Mouse (Mus musculus) kidney, embryonic 16.5 days (tissue): ENCODE measurements at regions not wholly inside any gene's neighbourhood (a gene's known extent, or its start where the extent isn't known, plus 50 kb on each side); places are given as distances from the start of the nearest gene placed in this dataset.

Source experiments
- ATAC-seq: fragments of 200-750 bp; cut with Nextera tagmentation; 2 replicates; pipeline ENCODE4 v1.8.0; 2017; ENCODE audit warnings: moderate TSS enrichment; ENCODE audit not compliant: low FRiP score, low TSS enrichment
- H3K27ac ChIP-seq: fragments of 300-500 bp; sonication (generic); 2 replicates; pipeline ENCODE4 v1.5.1; 2014; ENCODE audit warnings: low read length
- H3K27me3 ChIP-seq: fragments of 300-500 bp; sonication (generic); 2 replicates; pipeline ENCODE4 v1.6.1; 2014; ENCODE audit warnings: low read length, control low read depth, mixed read lengths; ENCODE audit not compliant: insufficient read depth
- H3K36me3 ChIP-seq: fragments of 300-500 bp; sonication (generic); 2 replicates; pipeline ENCODE4 v1.6.1; 2014; ENCODE audit warnings: low read length, control low read depth, mixed read lengths; ENCODE audit not compliant: insufficient read depth
- H3K4me1 ChIP-seq: fragments of 300-500 bp; sonication (generic); 2 replicates; pipeline ENCODE4 v1.6.1; 2014; ENCODE audit warnings: low read length, control low read depth, mixed read lengths; ENCODE audit not compliant: insufficient read depth
- H3K4me2 ChIP-seq: fragments of 300-500 bp; sonication (generic); replicated peaks from 2 replicates; pipeline ENCODE4 v1.6.1; 2014; ENCODE audit warnings: low read depth, low read length
- H3K4me3 ChIP-seq: fragments of 300-500 bp; sonication (generic); 2 replicates; pipeline ENCODE4 v1.5.1; 2014; ENCODE audit warnings: mild to moderate bottlenecking, low read length
- H3K9ac ChIP-seq: fragments of 300-500 bp; sonication (generic); replicated peaks from 2 replicates; pipeline ENCODE4 v1.6.1; 2014; ENCODE audit warnings: low read length
- H3K9me3 ChIP-seq: fragments of 300-500 bp; sonication (generic); 2 replicates; pipeline ENCODE4 v1.6.1; 2016; ENCODE audit warnings: low read length, control low read depth
- WGBS: fragments of 180-500 bp; shearing (Covaris S2); extraction: QIAGEN DNeasy Blood & Tissue Kit; methylation state at CpG from one replicate; pipeline ENCODE4 v1.1.7; 2014; 5-methylcytosine and 5-hydroxymethylcytosine counted together

DNA sequence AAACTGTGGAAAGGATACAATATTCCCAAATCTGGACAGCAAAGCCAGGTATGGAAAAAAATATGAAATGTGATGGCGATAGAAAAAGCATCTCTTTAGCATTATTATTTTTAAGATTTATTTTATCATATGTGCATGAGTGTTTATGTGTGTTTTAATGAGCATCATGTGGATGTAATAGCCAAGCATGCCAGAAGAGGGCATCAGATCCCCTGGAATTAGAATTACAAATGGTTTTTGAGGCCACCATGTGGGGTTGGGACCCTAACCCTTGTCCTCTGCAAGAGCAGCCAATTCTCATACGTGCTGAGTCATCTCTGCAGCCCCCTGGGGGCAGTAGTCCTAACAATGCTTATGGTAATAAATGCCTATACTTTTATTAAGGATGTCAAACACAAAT, 111.4 kb upstream of the Vstm2b start:
- no peak overlapping the region for H3K9ac ChIP-seq
- no peak overlapping the region for H3K4me2 ChIP-seq
- 70% methylated on average over 2 of the region's 2 CpGs for WGBS
- H3K4me1 ChIP-seq = no peaks in the 10 kb centered on the region
- no peaks in the 10 kb centered on the region for H3K27me3 ChIP-seq
- H3K27ac ChIP-seq = no peak overlapping the region
- ATAC-seq = no peak
- H3K4me3 ChIP-seq = no peak overlapping the region
- H3K36me3 ChIP-seq = no peaks in the 10 kb centered on the region
- H3K9me3 ChIP-seq = no peaks in the 10 kb centered on the region

DNA sequence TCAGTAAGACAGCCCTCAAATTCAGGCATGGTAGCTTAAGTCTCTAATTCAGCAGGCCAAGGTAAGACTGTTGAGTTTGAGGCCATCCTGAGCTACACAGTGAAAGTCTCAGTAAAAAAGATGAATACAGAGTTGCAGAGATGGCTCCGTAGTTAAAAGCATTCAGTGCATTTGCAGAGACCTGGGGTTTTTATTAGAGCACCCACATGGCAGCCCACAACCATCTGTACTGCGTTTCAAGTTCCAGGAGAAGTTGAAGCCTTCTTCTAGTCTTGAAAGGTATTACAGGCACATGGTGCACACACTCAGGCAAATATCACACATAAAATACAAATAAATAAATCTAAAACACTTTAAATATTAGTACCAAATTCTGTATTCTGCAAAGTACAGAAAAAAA, 109.6 kb upstream of the Vstm2b start:
- ATAC-seq = no peak
- Histone ChIP-seq H3K27me3 (no peaks in the 10 kb centered on the region), H3K9ac (no peak overlapping the region), H3K9me3 (no peaks in the 10 kb centered on the region), H3K4me1 (no peaks in the 10 kb centered on the region), H3K4me2 (no peak overlapping the region), H3K27ac (no peak overlapping the region), H3K4me3 (no peak overlapping the region), H3K36me3 (no peaks in the 10 kb centered on the region)
- WGBS = 89% methylated on average over 2 of the region's 2 CpGs

DNA sequence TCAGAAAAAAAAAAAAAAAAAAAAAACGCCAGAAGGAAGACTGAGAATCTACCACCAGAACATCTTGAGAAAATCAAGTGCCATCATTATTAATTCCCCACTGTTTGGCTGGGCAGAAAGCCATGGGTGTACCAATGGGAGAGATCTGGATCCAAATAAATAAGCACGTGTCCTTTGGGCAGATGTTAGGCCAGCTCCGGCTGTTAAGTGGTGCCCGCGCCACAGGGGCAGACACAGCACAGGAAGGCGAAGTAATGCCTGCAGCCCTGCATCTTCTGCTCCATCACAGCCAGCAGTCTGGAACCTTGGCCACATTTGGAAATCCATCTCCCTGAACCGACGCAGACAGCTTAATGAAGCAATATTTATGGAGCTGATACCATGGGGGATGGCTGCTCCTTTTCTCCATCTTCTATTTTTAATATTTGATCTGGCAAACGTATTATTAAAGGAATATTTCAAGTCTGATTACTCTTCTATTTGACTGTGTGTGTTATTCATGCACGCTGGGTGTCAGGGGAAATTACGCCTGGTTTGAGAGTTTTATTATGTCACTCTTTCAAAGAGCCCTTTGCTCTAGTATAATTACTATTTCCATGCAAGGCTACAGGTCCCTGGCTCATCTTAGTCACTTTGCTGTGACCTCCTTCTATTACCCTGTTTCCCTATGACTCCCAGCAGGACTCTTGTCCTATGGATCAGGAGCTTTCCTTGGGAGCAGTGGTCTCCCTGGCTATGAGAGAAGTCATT, 103.5 kb upstream of the Vstm2b start:
- Histone ChIP-seq H3K27ac (no peak overlapping the region), H3K27me3 (no peaks in the 10 kb centered on the region), H3K4me3 (no peak overlapping the region), H3K36me3 (no peaks in the 10 kb centered on the region), H3K9ac (no peak overlapping the region), H3K9me3 (no peaks in the 10 kb centered on the region), H3K4me2 (no peak overlapping the region), H3K4me1 (no peaks in the 10 kb centered on the region)
- WGBS = 78% methylated on average over 11 of the region's 11 CpGs
- ATAC-seq = no peak

DNA sequence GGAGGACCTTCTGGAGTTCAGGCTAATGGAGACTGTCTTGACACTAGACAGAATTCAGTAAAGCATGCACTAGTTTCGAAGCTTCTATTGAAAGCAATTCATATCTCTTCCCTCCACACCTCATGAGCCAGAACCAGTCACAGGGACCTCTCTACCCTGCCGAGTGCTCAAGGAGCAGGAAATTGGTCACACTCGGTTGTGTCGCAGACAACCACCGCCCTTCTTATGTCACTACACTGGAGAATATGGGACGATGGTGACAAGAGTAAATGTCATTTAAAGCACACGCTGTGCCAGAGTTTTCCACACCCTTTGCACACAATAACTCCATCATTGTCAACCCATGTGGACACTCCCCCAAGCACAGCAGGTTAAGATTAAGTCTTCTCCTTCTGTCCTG, 98.3 kb upstream of the Vstm2b start:
- Histone ChIP-seq H3K4me2 (no peak overlapping the region), H3K4me3 (no peak overlapping the region), H3K9me3 (no peaks in the 10 kb centered on the region), H3K4me1 (no peaks in the 10 kb centered on the region), H3K27me3 (no peaks in the 10 kb centered on the region), H3K27ac (no peak overlapping the region), H3K9ac (no peak overlapping the region), H3K36me3 (no peaks in the 10 kb centered on the region)
- ATAC-seq = no peak
- WGBS = 64% methylated on average over 7 of the region's 7 CpGs

DNA sequence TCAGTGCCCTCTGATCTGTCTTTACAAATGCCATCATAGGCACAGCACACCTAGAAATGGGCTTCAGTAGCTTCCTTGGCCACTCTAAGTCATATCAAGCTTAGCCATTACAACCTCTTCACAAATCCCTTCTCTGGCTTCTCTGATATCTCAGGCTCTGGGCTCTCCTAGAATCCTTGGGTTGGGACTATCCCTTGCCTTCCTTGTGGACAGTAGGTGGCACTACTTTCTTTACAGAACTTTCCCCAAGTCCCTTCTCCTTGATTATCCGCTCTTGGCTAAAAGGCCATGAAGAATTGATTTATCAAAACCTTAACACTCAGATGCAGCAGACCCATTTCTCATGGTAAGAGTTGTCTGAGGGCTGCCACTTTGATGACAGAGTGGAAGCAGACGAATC, 96.8 kb upstream of the Vstm2b start:
- Histone ChIP-seq H3K9ac (no peak overlapping the region), H3K36me3 (no peaks in the 10 kb centered on the region), H3K4me1 (peaks cover 6% of the 10 kb centered on the region; the same call in 1 of the 2 replicates), H3K4me2 (no peak overlapping the region), H3K27me3 (no peaks in the 10 kb centered on the region), H3K4me3 (no peak overlapping the region), H3K27ac (no peak overlapping the region), H3K9me3 (no peaks in the 10 kb centered on the region)
- no peak for ATAC-seq
- 71% methylated on average over 2 of the region's 2 CpGs for WGBS

DNA sequence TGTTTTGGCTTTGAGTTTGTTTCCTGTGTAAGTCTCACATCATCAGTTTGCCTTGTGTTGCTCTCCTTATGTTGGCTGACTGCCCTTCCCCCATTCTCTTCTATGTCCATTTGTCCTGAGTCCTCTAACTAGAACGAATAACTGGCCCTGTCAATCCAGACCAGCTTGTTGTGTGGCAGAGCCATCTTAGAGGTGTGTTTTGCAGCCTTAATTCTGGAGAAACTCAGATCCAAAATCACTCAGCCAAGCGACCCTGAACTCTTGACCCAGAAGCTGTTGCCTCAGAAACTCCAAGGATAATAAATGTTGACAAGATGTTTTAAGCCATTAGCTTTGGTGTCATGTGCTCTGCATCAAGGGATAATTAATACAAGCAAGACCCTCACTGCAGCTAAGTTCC, 92.9 kb upstream of the Vstm2b start:
- ATAC-seq = no peak; the same call in 1 of the 2 replicates
- H3K4me2 ChIP-seq = no peak overlapping the region
- WGBS = 25% methylated on average over 2 of the region's 2 CpGs

DNA sequence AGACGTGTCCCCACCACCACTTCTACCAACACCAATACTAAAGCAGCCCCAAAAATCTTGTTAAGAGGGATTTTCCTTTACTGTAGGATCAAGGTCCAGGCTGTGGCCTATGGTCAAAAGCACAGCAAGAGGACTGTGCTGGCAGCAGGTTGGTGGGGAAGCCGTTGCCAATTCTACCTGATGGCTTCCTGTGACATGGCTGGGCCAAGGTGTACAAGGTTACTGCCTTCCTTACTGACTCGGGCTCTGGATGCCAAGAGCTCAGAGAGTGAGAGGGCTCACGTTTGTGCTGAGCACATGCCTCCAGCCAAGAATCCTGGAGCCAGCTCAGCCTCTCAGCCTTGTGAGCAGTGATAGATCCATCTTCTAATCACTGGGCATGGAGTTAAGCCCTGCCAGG, 92.3 kb upstream of the Vstm2b start:
- Histone ChIP-seq H3K36me3 (no peaks in the 10 kb centered on the region), H3K27ac (no peak overlapping the region), H3K4me3 (no peak overlapping the region), H3K4me2 (no peak overlapping the region), H3K9ac (no peak overlapping the region), H3K27me3 (no peaks in the 10 kb centered on the region), H3K4me1 (peaks cover 6% of the 10 kb centered on the region; the same call in 1 of the 2 replicates), H3K9me3 (no peaks in the 10 kb centered on the region)
- ATAC-seq = no peak
- WGBS = 66% methylated on average over 4 of the region's 4 CpGs

More for the DNA sequence above, 92.9 kb upstream of the Vstm2b start:
- Histone ChIP-seq H3K36me3 (no peaks in the 10 kb centered on the region), H3K4me1 (peaks cover 6% of the 10 kb centered on the region; the same call in 1 of the 2 replicates), H3K4me3 (no peak overlapping the region), H3K9ac (no peak overlapping the region), H3K27ac (no peak overlapping the region), H3K27me3 (no peaks in the 10 kb centered on the region), H3K9me3 (no peaks in the 10 kb centered on the region)

DNA sequence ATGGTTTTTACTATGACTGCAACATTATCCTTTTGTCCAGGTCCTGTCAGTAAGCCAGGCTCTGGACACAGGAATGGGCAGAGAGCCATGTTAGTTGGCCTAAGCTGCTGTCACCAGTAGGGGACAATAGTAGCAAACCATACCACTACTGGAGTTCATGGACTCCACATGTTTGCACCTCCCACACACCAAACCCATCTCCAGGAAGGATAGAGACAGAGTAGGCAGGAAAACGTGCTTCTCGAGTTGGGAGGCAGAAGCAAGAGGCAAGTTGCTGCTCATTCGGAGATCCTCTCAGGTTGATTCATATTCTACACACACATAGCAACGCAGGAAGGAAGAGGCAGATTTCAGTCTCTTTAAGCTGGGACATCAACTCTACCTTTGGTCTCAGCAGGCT, 85.2 kb upstream of the Vstm2b start:
- Histone ChIP-seq H3K27me3 (no peaks in the 10 kb centered on the region), H3K4me1 (no peaks in the 10 kb centered on the region), H3K36me3 (no peaks in the 10 kb centered on the region), H3K9ac (no peak overlapping the region), H3K4me3 (no peak overlapping the region), H3K4me2 (no peak overlapping the region), H3K9me3 (no peaks in the 10 kb centered on the region), H3K27ac (no peak overlapping the region)
- WGBS = 84% methylated on average over 4 of the region's 4 CpGs
- no peak for ATAC-seq

DNA sequence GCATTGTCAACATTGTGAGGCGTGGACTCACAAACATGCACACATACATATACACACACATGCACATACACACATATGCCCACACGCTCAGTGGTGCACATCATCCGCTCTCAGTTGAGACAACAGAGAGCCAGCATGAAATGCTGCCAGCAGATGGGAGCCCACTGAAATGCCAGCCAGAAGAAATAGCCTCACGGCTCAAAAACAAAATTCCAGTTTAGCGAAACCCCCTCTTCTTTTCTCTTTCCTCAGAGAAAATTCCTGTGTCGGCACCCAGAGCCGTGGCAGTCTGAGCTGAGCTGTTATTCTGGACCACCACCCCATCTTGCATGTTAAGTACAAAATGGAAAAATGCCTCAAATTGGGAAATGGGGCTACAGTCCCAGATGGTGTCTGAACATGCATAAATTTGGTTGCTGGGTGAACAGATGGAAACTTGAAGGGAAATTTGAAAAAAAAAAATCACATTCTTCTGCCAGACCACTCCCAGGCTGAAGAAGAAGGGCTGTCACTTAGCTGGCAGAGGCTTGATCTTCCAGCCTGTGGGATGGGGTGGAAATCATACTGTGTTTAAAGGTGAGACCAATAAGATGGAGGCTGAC, 72.9 kb upstream of the Vstm2b start:
- Histone ChIP-seq H3K4me2 (no peak overlapping the region), H3K27ac (no peak overlapping the region), H3K9me3 (no peaks in the 10 kb centered on the region), H3K9ac (no peak overlapping the region), H3K36me3 (no peaks in the 10 kb centered on the region), H3K27me3 (no peaks in the 10 kb centered on the region), H3K4me3 (no peak overlapping the region), H3K4me1 (no peaks in the 10 kb centered on the region)
- no peak for ATAC-seq
- WGBS = 84% methylated on average over 7 of the region's 7 CpGs

DNA sequence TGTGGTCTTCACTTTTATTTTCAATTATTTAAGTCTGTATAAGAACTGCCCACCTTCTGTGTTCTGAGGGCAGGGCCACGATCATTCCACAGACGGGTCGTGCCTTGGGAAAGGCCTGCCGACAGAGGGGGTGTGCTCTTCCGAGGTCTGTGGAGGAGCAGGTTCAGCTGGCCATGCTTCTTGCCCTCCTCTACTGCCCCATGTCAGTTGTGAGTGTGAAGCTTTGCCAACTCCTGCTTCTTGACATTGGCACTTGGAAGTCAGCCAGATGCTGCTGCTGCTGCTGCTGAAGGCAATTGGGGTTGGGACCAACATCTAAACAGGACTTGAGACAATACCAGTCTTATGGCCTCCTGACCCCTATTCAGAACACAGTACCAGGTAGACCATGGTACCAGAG, 68.6 kb upstream of the Vstm2b start:
- H3K27me3 ChIP-seq = no peaks in the 10 kb centered on the region
- H3K36me3 ChIP-seq = no peaks in the 10 kb centered on the region
- WGBS = 81% methylated on average over 5 of the region's 5 CpGs
- ATAC-seq = no peak
- no peak overlapping the region for H3K4me2 ChIP-seq
- H3K4me1 ChIP-seq = no peaks in the 10 kb centered on the region
- H3K9ac ChIP-seq = no peak overlapping the region
- no peak overlapping the region for H3K4me3 ChIP-seq
- no peak overlapping the region for H3K27ac ChIP-seq
- no peaks in the 10 kb centered on the region for H3K9me3 ChIP-seq
